Mouse (Mus musculus) erythroblast, embryonic 14.5 days (primary cell): Measurements from ENCODE around the gene Pdgfa.

Experiments
- GATA1 ChIP-seq: IDR thresholded peaks from 2 replicates; pipeline ENCODE4 v1.6.1; 2012; ENCODE audit warnings: low read length, inconsistent platforms, mixed read lengths
- TAL1 ChIP-seq: IDR thresholded peaks from 3 replicates; pipeline ENCODE4 v1.6.1; 2012; ENCODE audit warnings: low read length, inconsistent platforms, mixed read lengths

DNA sequence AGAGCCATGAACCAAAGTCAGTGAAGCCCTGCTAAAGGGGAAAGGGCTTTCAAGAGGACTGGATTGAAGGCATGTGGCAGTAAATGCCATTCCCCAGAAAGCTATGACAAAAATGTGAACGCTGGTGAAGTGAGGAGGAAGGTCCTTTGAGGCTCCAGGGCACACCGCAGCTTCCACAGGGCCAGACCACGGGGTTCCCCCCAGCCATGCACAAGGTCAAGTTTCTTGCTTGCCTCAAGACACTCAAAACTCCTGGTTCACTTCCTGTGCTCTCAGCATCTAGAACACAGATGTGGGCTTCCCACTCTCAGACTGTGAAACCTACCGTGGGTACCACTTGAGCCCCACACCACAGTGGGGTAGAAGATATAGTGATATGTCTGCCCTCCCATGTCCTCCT lies 46.4 kb upstream of the Pdgfa start:
- no peak for TF ChIP-seq GATA1
- TF ChIP-seq TAL1, result no peak
